Mouse (Mus musculus) liver, embryonic 11.5 days (tissue): ENCODE results near the gene Per1. TPM values are rescaled to one million over a fixed set of nuclear protein-coding genes. Genes with fewer than 3 reads are reported as not detected.
A peak's percentile ranks its signal among the peaks of the same experiment; 100 is the strongest.
"Not testable (repeated sequence)": the region's sequence is repeated elsewhere in the genome, so short reads cannot be mapped to it uniquely, and the experiment has no call there.

Experiments used
- ATAC-seq: fragments of 200-750 bp; cut with Nextera tagmentation; replicated peaks from 2 replicates; pipeline ENCODE4 v1.8.0; 2017; ENCODE audit warnings: moderate number of reproducible peaks, mild to moderate bottlenecking, moderate TSS enrichment, moderate library complexity; ENCODE audit not compliant: low FRiP score
- DNase-seq: peaks from one replicate; pipeline ENCODE4 v3.0.0-alpha.2; 2017; ENCODE audit warnings: low spot score
- H3K27ac ChIP-seq: fragments of 300-500 bp; sonication (generic); 2 replicates; pipeline ENCODE4 v1.5.1; 2014; ENCODE audit warnings: mild to moderate bottlenecking, low read depth, low read length, control low read depth
- H3K27me3 ChIP-seq: fragments of 300-500 bp; sonication (generic); replicated peaks from 2 replicates; pipeline ENCODE4 v1.6.1; 2014; ENCODE audit warnings: low read length, mixed read lengths; ENCODE audit not compliant: control insufficient read depth, insufficient read depth
- H3K36me3 ChIP-seq: fragments of 300-500 bp; sonication (generic); 2 replicates; pipeline ENCODE4 v1.6.1; 2014; ENCODE audit warnings: mild to moderate bottlenecking, low read length, moderate library complexity, mixed read lengths; ENCODE audit not compliant: control insufficient read depth, insufficient read depth
- H3K4me1 ChIP-seq: fragments of 300-500 bp; sonication (generic); replicated peaks from 2 replicates; pipeline ENCODE4 v1.6.1; 2014; ENCODE audit warnings: low read length, mixed read lengths; ENCODE audit not compliant: control insufficient read depth, insufficient read depth
- H3K4me2 ChIP-seq: fragments of 300-500 bp; sonication (generic); 2 replicates; pipeline ENCODE4 v1.6.1; 2014; ENCODE audit warnings: mild to moderate bottlenecking, control low read depth, moderate library complexity
- H3K4me3 ChIP-seq: fragments of 300-500 bp; sonication (generic); 2 replicates; pipeline ENCODE4 v1.5.1; 2014; ENCODE audit warnings: low read depth, low read length, control low read depth
- H3K9ac ChIP-seq: fragments of 300-500 bp; sonication (generic); 2 replicates; pipeline ENCODE4 v1.6.1; 2014; ENCODE audit warnings: low read depth, low read length, control low read depth
- H3K9me3 ChIP-seq: fragments of 300-500 bp; sonication (generic); 2 replicates; pipeline ENCODE4 v1.6.1; 2016; ENCODE audit warnings: low read length, inconsistent platforms, mixed read lengths; ENCODE audit not compliant: control insufficient read depth
- WGBS: fragments of 180-500 bp; shearing (Covaris S2); extraction: QIAGEN DNeasy Blood & Tissue Kit; methylation state at CpG from one replicate; pipeline ENCODE4 v1.1.7; 2014; 5-methylcytosine and 5-hydroxymethylcytosine counted together
- polyA plus RNA-seq: library from polyadenylated mRNA; unstranded; fragments of >200 nt; fragmentation: Nextera tagmentation; extraction: Ambion mirVana; gene quantifications from 2 replicates; pipeline ENCODE4 v1.2.1, GENCODE M21; 2014

The Per1 gene
- polyA plus RNA-seq, 1 experiment from 2014 or later: 6.6 TPM

DNA sequence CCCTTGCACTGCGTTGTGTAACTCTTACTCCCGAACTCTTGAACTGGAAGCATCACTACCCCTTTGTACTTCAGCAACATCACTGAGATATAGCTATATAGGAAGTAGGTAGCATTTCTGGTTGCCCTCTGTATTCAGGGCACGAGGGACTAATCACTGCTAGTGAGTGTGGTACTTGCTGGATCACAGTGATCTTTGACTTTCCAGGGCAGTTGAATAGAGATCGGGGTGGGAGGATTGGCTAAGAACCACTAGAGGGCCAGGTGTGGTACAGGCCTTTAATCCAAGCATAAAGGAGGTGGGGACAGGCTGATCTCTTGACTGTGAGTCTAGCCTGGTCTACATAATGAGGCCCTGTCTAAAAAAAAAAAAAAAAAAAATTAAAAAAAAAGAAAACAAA is 2.1 kb upstream of the Per1 start:
- 83% methylated on average over 4 of the region's 4 CpGs for WGBS
- no peak overlapping the region for H3K4me3 ChIP-seq
- H3K9ac ChIP-seq: no peak overlapping the region
- H3K4me1 ChIP-seq: peaks cover 37% of the 10 kb centered on the region
- H3K27ac ChIP-seq: no peak overlapping the region
- ATAC-seq (no peak), DNase-seq (no peak)
- H3K27me3 ChIP-seq: no peaks in the 10 kb centered on the region
- no peak overlapping the region for H3K4me2 ChIP-seq
- H3K9me3 ChIP-seq: no peaks in the 10 kb centered on the region
- peaks cover 14% of the 10 kb centered on the region for H3K36me3 ChIP-seq

DNA sequence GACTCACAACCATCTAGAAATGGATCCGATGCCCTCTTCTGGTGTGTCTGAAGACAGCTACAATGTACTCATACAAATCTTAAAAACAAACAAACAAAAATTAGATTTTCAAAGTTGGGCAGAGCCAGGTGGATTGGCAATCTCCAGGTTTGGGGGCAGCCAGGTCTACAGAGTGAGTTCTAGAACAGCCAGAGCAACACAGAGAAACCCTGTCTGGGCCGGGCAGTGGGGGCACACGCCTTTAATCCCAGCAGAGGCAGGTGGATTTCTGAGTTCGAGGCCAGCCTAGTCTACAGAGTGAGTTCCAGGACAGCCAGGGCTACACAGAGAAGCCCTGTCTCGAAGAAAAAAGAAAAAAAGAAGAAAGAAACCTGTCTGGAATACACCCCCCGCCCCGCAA is 1.2 kb upstream of the Per1 start:
- DNase-seq, H3K27ac ChIP-seq, H3K4me2 ChIP-seq, ATAC-seq, H3K9me3 ChIP-seq, H3K4me3 ChIP-seq, H3K9ac ChIP-seq, H3K27me3 ChIP-seq: not testable (repeated sequence)
- Histone ChIP-seq H3K36me3 (peaks cover 14% of the 10 kb centered on the region), H3K4me1 (peaks cover 42% of the 10 kb centered on the region)
- 90% methylated on average over 7 of the region's 7 CpGs for WGBS

DNA sequence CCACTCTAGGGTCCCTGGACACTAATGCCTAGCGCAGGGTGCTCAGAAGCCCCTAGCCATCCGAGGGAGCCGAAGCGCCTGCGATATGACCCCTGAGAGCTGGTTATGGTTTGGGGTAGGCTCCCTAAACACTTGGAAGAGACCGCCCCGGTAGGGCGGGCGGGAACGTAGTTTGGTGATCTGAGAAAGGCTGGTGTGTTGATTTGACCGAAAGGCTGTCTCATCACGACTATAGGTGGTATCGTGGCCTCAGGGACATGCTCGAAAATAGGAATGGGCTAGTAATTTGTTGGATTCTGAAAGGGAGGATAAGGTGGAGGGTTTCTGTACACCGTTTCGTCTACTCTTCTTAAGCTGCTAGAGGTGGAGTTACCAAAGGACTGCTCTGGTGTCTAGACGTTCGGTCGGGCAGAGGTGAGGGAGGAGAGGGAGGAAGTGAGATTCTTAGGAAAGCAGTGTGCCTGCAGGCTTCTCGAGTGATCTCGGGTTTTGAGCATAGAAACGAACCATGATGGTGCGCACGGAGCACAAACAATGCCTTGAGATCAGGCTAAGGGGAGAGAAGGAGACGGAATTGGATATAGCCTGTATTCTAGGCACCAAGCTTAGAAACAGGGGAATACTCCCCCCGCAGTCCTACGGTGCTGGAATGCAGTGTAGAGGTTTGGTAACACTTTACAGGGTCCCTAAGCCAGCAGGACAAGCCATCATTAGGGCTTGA is 654 bp downstream of the Per1 start:
- peaks cover 45% of the 10 kb centered on the region for H3K4me1 ChIP-seq
- ATAC-seq: no peak
- H3K27ac ChIP-seq: peak overlapping the region; percentile 78
- peaks cover 6% of the 10 kb centered on the region for H3K36me3 ChIP-seq
- H3K9me3 ChIP-seq: no peaks in the 10 kb centered on the region
- WGBS: 3% methylated on average over 27 of the region's 27 CpGs
- H3K4me3 ChIP-seq: peak overlapping the region; percentile 51
- H3K4me2 ChIP-seq: peak overlapping the region; percentile 99
- peak overlapping the region; percentile 57 for H3K9ac ChIP-seq
- peak; percentile 62 for DNase-seq
- H3K27me3 ChIP-seq: no peaks in the 10 kb centered on the region

DNA sequence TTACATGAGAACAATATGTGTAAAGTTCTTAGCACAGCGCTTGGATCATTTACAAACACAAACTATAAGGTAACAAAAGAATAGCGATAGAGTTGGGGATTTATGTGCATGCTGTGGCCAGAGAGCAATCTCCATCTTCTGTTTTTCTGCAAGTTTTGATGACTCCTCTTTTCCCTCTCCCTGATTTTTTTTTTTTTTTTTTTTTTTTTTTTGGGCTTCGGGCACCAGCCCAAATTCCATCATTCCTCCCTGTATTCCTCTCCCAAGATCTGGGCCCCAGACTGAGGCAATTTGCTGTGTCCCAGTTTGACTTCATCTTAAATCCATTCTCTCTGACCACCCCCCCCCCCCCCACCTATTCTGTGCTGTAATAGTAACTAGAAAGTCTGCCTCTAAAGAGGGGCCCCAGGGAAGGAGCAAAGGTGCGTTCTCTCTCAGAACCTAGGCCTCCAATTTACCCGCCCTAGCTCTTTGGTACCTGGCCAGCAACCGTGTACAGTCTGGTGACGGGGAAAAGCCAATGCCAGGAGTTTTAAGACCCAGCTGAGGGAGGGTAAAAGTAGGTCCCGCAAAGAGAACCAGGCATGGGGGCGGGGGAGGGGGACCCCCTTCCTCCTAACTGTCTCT is 1.5 kb downstream of the Per1 start:
- peak overlapping the region; percentile 57 for H3K9ac ChIP-seq
- ATAC-seq (no peak), DNase-seq (no peak)
- H3K4me3 ChIP-seq: peak overlapping the region; percentile 51
- no peaks in the 10 kb centered on the region for H3K9me3 ChIP-seq
- peak overlapping the region; percentile 99 for H3K4me2 ChIP-seq
- peak overlapping the region; percentile 78; the same call in 1 of the 2 replicates for H3K27ac ChIP-seq
- peaks cover 11% of the 10 kb centered on the region; the same call in 1 of the 2 replicates for H3K36me3 ChIP-seq
- H3K4me1 ChIP-seq: peaks cover 46% of the 10 kb centered on the region
- H3K27me3 ChIP-seq: no peaks in the 10 kb centered on the region
- WGBS: 19% methylated on average over 9 of the region's 9 CpGs

DNA sequence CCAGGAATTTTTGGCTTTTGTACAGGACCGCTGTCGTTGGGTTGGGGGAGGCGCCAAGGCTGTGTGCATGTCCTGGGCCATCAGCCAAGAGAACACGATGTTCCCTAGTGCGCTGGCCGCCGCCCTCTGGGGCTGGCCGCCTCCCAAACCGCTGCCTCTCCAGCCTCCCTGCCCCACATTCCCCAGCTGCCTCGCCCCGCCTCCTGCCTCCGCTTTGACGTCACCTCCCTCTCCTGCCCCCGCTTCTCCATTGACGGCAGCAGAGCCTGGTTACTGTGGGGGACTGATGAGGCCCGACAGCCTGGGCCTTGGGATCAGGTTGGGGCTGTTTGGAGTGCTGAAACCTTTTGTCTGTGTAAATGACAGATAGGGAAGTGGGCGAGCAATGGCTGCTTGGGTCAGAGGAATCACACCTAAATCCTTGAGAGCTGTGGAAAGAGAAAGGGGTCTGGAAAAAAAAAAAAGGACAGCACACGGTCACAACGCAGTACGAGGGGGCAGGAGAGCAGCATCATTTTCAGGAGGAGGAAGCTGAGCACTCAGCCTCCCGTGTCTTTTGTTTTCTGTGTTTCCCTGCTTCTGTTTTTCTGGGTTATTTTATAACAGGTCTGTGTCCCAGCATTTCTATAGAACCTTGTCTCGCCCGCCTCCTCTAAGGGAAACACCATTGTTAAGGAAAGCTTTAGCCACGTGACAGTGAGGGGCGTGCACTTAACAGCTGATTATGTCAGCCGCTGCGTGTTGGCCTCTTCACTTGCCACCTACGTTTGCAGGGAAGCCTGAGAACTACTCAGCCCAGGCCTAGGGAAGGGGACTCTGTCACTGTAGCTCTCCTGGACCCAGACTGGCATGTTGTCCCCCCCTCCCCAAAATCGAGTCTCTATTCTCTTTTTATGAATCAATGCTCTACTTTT is 2.2 kb downstream of the Per1 start:
- Histone ChIP-seq H3K27ac (peak overlapping the region; percentile 78), H3K4me1 (peaks cover 46% of the 10 kb centered on the region), H3K9me3 (no peaks in the 10 kb centered on the region), H3K27me3 (no peaks in the 10 kb centered on the region), H3K4me3 (peak overlapping the region; percentile 39), H3K4me2 (peak overlapping the region; percentile 99), H3K36me3 (peaks cover 13% of the 10 kb centered on the region; the same call in 1 of the 2 replicates), H3K9ac (peak overlapping the region; percentile 4)
- 3% methylated on average over 29 of the region's 29 CpGs for WGBS
- DNase-seq (peak; percentile 87), ATAC-seq (peak; percentile 23)

DNA sequence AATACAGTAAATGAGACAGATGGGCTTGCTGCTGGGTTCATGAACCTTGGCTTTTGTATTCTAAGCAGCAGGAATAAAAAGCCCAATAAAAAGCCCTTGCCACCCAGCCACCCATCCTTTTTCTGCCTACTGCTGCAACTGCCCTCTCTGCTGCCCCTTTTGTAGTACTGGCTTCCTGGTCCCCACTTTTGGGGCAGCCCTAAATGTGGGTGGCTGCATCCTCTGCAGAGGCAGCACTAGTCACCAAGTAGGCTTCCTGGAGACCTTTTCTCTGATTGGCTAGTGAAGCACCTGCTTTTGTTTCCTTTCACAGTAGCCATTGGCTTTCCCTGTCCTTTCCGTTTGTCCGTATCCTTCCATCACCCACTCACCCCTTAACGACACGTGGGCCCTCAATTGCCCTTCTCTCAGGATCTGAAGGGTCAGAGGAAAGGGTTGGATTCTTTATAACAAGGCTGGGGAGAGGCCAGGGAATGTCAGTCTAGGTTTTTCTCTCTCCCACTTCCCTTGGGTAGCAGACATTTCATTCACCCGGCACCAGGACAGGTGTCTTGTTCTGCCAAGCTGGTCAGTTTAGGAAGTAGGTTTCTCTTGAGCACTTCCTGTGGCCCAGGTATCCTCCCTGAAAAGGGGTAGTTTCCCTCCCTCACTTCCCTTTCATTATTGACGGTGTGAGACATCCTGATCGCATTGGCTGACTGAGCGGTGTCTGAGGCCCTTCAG is 3.2 kb downstream of the Per1 start:
- H3K4me2 ChIP-seq: peak overlapping the region; percentile 99
- peaks cover 46% of the 10 kb centered on the region for H3K4me1 ChIP-seq
- ATAC-seq (no peak), DNase-seq (no peak)
- peak overlapping the region; percentile 44 for H3K9ac ChIP-seq
- peak overlapping the region; percentile 78 for H3K27ac ChIP-seq
- H3K27me3 ChIP-seq: no peaks in the 10 kb centered on the region
- peaks cover 9% of the 10 kb centered on the region; the same call in 1 of the 2 replicates for H3K36me3 ChIP-seq
- H3K4me3 ChIP-seq: peak overlapping the region; percentile 63
- H3K9me3 ChIP-seq: no peaks in the 10 kb centered on the region
- 32% methylated on average over 8 of the region's 8 CpGs for WGBS

DNA sequence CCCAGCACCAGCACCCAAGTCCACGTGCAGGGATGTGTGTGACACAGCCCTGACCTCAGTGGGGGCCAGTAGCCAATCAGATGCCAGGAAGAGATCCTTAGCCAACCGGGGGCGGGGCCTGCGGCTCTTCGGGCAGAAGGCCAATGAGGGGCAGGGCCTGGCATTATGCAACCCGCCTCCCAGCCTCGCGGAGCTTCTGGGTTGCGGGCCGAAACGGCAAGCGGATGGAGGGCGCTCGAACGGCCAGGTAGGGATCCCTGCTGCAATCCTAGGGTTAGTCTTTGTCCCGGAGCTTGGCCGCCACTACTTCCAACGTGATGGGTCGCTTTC is 3.7 kb downstream of the Per1 start:
- WGBS: 0% methylated on average over 19 of the region's 19 CpGs
- peak overlapping the region; percentile 99 for H3K4me2 ChIP-seq
- DNase-seq (peak; percentile 89), ATAC-seq (peak; percentile 62)
- H3K9me3 ChIP-seq: no peaks in the 10 kb centered on the region
- H3K27ac ChIP-seq: peak overlapping the region; percentile 77
- peak overlapping the region; percentile 71 for H3K9ac ChIP-seq
- peaks cover 46% of the 10 kb centered on the region for H3K4me1 ChIP-seq
- H3K4me3 ChIP-seq: peak overlapping the region; percentile 63
- H3K36me3 ChIP-seq: peaks cover 10% of the 10 kb centered on the region
- H3K27me3 ChIP-seq: no peaks in the 10 kb centered on the region
